Mouse (Mus musculus) fibroblast of lung, adult 2 months (primary cell): ENCODE results near the gene Cacna2d4.

Source experiments
- DNase-seq: peaks from one replicate; pipeline ENCODE4 v3.0.0-alpha.2; 2011; ENCODE audit warnings: low read depth

The Cacna2d4 gene

GRCm38 (mm10) chr6:119220297-119220696 lies 16.0 kb upstream of the Cacna2d4 start:
- DNase-seq, result no peak

GRCm38 (mm10) chr6:119224451-119225195 lies 11.7 kb upstream of the Cacna2d4 start:
- peak; percentile 24 for DNase-seq

GRCm38 (mm10) chr6:119225226-119225625 lies 11.1 kb upstream of the Cacna2d4 start:
- no peak for DNase-seq

GRCm38 (mm10) chr6:119225731-119226130 lies 10.6 kb upstream of the Cacna2d4 start:
- DNase-seq, result no peak

- DNase-seq, result no peak
Observed at GRCm38 (mm10) chr6:119227001-119227400, 9.3 kb upstream of the Cacna2d4 start.

- no peak for DNase-seq
Observed at GRCm38 (mm10) chr6:119228861-119229603, 7.3 kb upstream of the Cacna2d4 start.

- DNase-seq, result no peak
Observed at GRCm38 (mm10) chr6:119233066-119233465, 3.3 kb upstream of the Cacna2d4 start.

- no peak for DNase-seq
Observed at GRCm38 (mm10) chr6:119235441-119235840, 885 bp upstream of the Cacna2d4 start.

- DNase-seq, result no peak
Observed at GRCm38 (mm10) chr6:119237427-119237989, 1.2 kb downstream of the Cacna2d4 start.

GRCm38 (mm10) chr6:119239341-119240005 lies 3.1 kb downstream of the Cacna2d4 start:
- DNase-seq, result no peak

- no peak for DNase-seq
Observed at GRCm38 (mm10) chr6:119240256-119240655, 3.9 kb downstream of the Cacna2d4 start.

GRCm38 (mm10) chr6:119240871-119241705 lies 4.8 kb downstream of the Cacna2d4 start:
- no peak for DNase-seq

- DNase-seq, result no peak
Observed at GRCm38 (mm10) chr6:119246082-119246481, 9.8 kb downstream of the Cacna2d4 start.

GRCm38 (mm10) chr6:119248578-119248977 lies 12.3 kb downstream of the Cacna2d4 start:
- DNase-seq, result no peak

- no peak for DNase-seq
Observed at GRCm38 (mm10) chr6:119249726-119250125, 13.4 kb downstream of the Cacna2d4 start.

GRCm38 (mm10) chr6:119251704-119252103 lies 15.4 kb downstream of the Cacna2d4 start:
- DNase-seq, result no peak

- no peak for DNase-seq
Observed at GRCm38 (mm10) chr6:119276713-119277112, 40.4 kb downstream of the Cacna2d4 start.

- DNase-seq, result no peak
Observed at GRCm38 (mm10) chr6:119280761-119281160, 44.4 kb downstream of the Cacna2d4 start.

GRCm38 (mm10) chr6:119301310-119301709 lies 65.0 kb downstream of the Cacna2d4 start:
- no peak for DNase-seq

- no peak for DNase-seq
Observed at GRCm38 (mm10) chr6:119303331-119303730, 67.0 kb downstream of the Cacna2d4 start.

GRCm38 (mm10) chr6:119307867-119308413 lies 71.6 kb downstream of the Cacna2d4 start:
- DNase-seq, result no peak
